Mouse (Mus musculus) spleen, adult 18-20 months (tissue): ENCODE results near the gene Fmnl1.
A peak's percentile ranks its signal among the peaks of the same experiment; 100 is the strongest.
"Not testable (repeated sequence)": the region's sequence is repeated elsewhere in the genome, so short reads cannot be mapped to it uniquely, and the experiment has no call there.

ENCODE experiments used
- DNase-seq, 2 experiments: peaks; one replicate each; pipeline ENCODE4 v3.0.0; 2022; ENCODE audit warnings: mixed read lengths in 2 of 2

Fmnl1 gene

DNA sequence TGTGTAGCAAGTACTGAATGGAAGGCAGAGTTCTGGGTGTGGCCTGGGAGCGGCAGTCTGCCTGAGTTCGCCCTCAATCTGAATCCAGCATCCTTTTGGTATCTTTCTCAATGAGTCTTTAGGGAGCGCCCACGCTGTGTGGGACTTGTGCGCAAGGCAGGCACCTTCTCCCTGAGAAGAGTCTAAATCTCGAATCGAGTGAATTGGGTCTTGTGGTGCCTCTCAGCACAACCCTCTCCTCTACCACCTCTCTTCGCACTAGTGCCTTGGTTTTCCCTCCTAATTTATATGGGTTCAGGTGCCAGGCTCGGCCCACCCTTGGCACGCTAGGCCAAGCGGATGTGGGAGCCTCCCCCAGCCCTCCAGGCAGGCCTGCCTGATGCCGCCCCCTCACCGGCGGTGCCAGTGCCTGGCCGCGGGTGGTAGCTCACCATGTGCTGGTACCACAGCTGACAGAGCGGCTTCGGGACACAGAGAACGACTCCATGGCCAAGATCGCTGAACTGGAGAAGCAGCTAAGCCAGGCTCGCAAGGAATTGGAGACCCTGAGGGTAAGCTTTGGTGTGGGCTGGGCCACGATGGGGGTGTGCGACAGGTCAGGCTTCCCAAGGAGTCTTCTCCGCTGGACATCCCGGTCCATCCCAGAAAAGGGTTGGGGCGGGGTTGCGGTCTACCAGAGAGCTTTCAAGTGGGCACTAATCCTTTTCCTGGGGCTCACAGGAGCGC lies 21.5 kb downstream of the Fmnl1 start:
- DNase-seq = no peak

DNA sequence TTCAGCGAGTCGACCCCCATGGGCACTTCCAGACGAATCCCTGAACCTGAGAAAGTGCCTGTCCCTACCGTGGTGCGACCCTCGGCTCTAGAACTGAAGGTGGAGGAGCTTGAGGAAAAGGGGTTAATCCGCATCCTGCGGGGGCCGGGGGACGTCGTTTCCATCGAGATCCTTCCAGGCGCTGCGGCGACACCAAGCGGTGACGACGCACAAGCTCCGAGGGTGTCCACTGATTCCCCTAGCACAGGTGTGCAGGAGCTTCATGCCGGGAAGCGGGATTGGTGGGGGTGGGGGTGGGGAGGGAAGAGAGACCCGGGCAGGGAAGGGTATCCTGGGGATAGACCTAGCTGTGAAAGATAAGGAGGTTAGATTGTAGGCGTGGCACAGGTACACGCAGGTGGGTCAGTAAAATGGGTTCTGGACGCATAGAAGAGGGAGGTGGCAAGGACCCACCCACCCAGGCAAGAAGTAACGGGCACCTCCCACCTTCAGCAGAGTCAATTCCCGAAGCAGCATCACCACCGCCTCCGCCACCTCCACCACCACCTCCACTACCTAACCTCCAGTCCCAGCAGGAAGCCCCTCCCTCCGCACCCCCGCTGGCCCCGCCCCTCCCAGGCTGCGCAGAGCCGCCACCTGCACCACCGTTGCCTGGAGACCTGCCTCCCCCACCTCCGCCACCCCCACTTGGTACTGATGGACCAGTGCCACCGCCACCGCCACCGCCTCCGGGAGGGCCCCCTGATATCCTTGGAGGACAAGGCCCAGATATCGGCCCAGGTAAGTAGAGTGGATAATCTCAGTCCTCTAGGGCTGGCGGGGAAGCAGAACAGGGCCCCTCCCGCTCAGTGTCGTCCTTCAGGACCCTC lies 22.3 kb downstream of the Fmnl1 start:
- DNase-seq = no peak

DNA sequence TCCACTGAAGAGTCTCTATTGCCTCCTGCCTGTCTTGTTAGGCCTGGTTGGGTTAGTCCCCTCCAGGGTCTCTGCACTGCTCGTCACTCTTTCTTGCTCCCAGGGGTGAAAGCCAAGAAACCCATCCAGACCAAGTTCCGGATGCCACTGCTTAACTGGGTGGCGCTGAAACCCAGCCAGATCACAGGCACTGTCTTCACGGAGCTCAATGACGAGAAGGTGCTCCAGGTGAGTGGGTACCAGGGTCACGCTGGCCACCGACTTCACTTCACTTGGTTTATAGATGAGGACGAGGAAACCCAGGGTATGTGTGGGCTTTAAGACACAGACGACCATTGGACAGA lies 22.9 kb downstream of the Fmnl1 start:
- no peak for DNase-seq

DNA sequence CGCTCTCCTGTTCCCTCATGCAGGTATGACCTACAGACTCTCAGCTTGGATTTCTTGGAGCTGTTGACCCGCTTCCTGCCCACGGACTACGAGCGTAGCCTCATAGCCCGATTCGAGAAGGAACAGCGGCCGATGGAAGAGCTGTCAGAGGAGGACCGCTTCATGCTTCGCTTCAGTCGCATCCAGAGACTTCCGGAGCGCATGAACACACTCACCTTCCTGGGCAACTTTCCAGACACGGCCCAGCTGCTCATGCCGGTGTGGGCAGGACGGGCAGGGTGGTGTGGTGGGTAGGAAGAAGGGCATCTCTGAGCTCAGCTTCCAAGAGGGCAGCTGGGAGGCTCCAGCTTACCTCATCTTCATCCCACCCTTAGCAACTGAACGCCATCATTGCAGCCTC lies 24.3 kb downstream of the Fmnl1 start:
- DNase-seq = no peak

DNA sequence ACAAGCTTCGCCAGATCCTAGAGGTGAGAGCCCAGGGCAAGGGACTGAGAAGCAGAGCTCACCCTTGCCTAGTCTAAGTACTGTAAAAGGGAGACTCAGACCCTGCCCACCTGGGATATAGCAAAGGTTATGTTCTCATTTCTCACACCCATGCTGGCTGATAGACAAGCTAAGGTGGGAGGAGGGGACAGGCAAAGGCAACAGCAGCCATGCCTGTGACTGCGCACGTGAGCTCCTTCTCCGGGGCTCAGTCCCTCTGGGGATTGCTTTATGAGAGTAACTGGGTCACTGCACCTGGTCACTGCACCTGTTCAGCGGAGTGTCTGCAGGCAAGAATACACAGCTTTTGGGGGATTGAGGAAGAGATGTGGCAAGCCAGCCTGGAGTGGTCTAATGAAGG lies 24.7 kb downstream of the Fmnl1 start:
- no peak for DNase-seq

DNA sequence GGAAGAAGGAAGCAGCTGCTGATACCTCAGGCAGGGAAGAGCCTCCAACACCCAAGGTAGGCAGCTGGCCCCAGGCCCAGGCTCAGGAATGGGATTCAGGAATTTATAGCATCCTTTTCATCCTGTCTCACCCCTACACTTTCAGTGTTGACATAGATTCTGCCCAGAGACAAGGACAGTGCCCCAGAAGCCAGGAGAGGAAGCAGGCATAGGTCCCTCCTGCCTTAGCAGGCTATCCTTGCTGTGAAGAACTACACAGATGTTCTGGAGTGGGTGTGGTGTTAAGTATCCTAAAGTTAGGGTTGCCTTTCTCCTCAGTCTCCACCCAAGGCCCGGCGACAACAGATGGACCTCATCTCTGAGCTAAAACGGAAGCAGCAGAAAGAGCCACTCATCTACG lies 26.4 kb downstream of the Fmnl1 start:
- no peak for DNase-seq

DNA sequence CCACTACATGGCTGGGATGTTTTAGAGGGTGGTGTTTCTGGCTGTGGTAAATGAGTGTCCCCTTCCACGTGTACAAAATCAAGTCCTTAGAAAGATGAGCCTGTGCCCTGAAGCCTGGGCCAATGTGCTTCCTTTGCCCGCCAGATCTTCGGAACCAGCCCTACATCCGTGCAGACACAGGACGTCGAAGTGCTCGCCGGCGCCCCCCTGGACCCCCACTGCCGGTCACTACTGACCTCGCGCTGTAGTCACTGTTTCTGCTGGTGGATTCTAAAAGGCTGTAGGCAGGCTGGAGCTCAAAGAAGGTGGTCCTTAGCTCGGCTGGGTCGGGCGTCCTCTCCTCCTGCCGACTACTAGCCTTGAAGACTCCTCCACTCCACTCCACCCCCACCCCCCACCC lies 27.4 kb downstream of the Fmnl1 start:
- no peak for DNase-seq

DNA sequence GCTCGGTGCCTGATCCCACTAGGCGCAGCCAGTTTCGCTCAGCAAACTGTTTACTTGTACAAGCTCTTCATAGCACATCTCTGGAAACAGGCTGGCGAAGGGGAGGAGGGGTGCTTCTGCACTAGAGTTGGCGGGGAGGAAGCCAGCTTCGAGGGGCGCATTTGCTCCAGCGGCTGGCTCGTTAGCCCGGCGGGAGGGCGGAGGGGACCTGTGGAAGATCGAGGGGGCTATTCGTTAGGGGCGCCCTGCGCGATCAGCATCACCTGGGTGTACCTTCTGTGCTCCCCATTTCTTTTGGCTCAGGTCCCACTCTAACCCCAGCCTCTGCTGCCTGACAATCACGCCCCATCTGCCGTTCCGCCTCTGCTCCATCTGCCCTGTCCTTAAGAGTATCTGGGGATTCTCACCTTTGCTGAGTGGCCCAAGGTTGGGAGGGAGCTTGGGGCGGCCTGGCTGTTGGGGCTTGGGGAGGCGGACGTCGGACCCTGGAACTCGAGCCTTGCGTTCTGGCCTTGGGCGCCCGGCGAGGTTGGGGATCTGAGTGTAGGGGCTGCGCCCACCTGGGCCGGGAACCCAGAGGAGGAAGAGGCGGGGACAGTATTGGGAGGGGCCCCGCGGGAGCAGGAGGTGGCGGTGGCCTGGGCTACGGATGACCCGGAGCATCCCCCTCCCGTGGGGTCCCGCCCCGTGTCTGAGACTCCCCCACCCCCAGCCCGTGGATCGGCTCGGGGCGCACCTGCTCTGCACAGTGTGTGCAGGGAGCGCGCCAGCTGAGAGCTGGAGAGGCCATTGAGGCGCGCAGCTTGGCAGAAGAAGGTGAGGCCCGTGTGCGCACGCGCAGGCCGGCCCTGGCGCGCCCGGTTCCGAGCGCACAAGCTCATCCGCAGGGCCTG lies 28.2 kb downstream of the Fmnl1 start:
- DNase-seq = no peak

DNA sequence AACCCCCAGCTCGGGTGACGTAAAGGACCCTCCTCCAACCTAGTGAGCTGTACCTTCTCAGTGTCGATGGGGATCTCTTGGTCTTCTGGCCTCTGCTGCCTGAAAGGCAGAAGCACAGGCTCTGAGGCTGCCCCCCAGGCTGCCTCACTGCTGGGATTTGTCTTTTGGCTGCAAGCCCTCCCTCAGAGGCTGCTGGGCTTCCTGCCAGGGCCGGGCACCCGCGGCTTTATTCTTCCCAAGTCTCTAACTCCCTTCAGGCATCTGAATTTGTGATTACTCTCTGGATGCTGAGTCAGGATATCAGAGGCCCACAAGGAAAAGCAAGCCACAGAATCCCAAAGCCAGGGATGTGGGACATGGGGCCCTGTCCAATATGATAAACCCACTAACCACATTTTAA lies 30.8 kb downstream of the Fmnl1 start:
- DNase-seq = no peak

DNA sequence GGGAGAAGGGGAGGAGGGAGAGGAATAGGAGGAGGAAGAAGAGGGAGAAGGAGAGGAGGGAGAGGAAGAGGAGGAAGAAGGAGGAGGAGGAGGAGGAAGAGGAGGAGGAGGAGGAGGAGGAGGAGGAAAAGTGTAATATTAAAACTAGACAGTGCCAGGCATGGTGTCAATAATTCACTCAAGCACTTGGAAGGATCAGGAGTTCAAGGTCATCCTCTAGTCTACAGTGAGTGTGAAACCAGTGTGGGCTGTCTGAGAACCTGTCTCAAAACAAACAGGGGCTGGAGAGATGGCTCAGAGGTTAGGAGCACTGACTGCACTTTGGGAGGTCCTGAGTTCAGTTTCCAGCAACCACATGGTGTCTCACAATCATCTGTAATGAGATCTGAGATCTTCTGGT lies 31.5 kb downstream of the Fmnl1 start:
- DNase-seq = no peak

DNA sequence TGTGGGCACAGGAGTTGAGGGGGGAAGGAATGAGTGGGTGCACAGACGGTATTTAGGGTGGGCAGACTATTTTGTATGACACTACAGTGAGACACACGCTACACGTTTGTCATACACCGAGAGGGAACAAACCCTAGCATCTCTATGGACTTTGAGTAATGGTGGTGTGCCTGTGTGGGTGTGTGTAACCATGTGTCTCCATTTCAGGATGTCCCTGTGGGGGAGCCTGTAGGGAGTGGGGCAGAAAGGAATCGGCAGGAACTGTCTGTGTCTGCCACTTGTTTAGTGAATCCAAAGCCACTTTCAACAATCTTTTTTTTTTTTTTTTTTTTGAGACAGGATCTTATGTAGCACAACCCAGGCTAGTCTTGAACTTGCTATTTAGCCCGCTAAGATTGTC lies 35.3 kb downstream of the Fmnl1 start:
- DNase-seq = no peak

DNA sequence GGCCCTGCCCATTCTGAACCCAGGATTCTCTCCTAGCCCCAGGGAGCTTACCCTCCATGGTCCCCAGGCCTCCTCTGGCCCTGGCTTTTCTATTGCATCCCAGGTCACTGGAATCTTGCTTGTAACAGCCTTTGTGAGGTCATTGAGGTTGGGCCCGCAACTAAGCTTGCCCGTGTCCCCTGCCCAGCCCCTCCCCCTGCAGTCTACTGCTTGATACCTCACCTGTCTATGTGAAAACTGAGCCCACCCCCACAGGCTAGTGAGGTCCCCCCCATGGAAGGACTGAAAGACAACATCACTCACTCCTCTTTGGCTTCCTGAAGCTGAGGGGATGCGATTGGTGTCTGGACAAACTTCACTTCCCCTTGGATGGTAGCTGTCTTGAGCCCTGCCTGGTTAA lies 37.6 kb downstream of the Fmnl1 start, which contains the start of gene 1700023F06Rik:
Gene 1700023F06Rik (minus strand): TSS at position 101 of the 400 bp plus-strand sequence.
- no peak for DNase-seq

DNA sequence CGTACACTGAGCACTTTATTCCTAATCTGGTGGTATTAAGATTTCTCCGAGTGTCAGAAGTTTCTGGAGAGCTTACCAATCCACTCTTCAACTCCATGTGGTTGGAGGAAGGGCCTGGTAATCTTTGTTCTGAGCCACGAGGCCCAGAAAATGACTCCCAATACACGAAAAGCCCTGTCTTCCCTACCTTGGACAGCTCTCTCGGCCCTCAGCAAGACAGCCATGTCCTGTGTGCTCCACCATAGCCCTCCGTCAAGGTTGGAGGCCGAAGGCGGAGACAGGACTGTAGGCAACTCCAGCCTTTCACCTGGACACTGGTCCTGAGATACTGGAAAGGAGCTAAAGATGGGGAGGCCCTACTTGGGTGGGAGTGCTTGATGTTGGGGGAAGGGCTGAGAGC lies 39.4 kb downstream of the Fmnl1 start:
- no peak for DNase-seq

DNA sequence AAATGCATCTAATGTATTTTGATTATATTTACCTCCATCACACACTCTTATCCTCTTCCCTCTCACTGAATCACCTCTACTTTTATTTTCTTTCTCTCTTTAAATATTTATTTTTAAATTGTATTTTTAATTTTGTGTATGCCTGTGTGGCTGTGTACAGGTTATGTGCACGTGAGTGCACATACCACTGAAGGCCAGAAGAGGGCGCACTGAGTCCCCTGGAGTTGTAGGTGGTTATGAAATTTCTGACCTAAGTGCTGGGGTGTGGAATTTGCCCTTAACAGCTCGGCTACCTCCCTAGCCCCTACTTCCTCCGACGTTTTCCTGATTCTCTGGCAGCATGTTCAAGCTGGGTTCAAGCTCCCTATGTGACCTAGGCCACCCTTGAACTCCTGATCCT lies 42.8 kb downstream of the Fmnl1 start:
- no peak for DNase-seq

DNA sequence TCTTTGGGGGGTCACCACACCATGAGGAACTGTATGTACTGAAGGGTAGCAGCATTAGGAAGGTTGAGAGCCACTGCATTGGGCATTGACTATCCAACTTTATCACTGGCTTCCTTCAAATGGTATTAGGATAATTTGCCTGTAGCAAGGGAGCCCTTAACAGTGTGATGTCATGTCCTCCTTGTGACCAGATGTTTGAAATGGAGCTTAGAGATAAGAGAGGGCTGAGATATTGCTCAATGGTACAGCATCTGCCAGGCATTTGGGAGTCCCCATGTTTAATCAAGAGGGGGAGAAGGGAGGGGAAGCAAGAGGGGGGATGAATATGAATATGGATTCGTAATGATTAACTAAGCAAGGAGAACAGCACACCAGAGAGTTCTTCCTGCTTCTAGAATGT lies 44.4 kb downstream of the Fmnl1 start:
- DNase-seq = no peak

DNA sequence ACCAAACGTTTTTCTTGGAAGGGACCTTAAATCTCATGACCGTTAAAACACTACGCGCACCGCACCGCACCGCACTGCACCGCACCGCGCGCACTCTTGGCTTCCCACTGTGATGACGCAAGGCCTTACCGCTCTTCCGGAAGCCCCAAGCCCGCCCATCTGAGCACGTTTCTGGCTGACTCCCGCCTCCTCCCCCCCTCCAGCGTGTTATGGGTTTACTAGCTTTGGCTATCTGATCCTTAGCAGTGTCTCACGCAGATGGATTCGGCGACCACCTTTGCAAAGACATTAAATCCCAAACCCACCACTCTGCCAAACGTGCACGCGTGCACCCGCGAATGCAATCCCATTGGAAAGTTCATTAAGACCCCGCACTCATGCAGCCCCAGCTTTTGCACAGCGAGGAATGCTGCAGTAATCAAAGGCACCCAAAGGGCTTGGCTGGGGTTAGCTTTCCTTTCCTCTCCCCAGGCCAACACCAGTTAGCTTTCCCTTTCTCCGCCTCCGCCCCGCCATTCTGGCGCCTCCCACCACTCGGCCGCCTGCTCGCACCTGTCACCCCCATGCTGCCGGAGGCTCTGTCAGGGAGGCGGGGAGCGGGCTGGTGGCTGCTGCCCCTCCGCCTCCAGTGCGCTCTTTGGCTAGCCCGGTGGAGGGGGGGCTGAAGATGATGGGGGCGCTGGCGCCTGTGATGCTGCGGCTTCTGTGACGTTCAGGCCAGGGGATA lies 47.0 kb downstream of the Fmnl1 start, which contains the start of gene Spata32:
Gene Spata32 (minus strand): TSS at position 643 of the 727 bp plus-strand sequence.
- DNase-seq = peak; percentile 34 to 53

DNA sequence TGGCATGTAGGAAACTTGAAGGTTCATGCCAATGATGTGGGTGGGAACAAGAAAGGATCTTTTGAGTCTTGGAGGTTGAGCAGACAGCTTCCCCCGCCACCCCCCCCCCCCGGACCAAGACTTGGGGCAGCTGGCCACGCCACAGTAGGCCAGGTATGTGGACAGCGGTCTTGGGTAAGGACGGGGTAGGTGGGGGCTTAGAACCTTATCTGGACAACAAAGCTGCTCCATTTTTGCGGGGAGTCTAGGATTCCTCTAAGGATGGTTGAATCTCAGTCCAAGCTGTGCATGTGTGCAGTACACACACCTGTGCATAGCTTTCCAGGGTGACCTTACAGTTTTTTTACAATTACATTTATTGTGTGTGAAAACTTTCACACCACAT lies 47.6 kb downstream of the Fmnl1 start:
- DNase-seq = no peak

DNA sequence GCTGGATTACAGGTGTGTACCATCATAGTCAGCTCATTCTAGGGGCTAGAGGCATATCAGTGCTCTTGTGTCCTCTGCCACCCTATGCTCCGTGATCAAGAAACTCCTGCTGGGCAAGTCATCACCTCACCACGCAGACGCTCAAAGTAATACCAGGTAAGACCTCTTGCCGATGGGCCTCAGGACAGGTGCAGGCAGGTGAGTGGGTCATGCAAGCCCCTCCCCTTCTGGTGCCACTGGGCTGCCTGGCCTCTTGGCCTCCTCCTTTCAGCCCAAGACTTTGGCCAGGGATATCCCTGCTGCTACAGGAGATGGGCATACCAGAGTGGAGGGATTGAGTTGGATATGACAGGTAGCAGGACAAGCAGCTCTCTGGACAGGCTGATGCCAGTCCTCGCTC lies 48.4 kb downstream of the Fmnl1 start:
- no peak for DNase-seq

DNA sequence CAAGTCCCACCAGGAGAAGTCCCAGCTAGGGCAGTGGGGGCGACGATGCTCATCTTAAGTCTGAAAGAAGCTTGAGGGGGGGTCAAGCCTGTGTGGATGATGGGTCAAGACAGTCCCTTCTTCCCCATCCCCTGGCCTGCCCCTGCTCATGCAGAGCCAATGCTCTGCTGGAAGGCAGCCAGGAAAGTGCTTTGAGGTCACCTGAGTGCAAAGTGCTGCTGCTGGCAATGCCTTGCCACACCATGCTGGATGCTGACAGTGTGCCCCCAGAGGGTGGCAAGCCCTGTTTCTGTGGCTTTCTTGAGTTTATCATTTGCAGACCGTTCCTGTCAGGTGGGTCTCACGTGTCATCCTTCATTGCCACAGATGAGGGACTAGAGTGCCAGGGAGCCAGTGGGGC lies 49.1 kb downstream of the Fmnl1 start:
- DNase-seq = no peak

DNA sequence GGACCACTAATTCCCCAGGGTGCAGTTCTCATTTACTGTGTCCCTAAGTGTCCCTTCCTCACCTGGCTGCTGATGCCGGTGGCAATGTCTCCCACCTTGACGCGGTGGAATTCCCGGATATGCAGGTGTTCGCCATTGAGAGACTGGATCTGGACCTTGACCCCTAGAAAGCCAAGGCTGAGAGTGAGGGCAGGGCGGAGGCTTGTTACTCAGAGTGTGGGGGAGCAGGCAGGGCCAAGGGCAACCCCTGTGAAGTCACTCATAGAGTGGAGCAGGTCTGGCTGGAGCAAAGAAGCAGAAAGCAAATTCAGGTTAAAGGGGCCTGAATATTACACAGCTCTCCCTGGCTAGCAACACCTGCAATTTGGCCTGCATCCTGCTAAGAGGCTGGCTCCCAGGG lies 50.5 kb downstream of the Fmnl1 start:
- DNase-seq = no peak

DNA sequence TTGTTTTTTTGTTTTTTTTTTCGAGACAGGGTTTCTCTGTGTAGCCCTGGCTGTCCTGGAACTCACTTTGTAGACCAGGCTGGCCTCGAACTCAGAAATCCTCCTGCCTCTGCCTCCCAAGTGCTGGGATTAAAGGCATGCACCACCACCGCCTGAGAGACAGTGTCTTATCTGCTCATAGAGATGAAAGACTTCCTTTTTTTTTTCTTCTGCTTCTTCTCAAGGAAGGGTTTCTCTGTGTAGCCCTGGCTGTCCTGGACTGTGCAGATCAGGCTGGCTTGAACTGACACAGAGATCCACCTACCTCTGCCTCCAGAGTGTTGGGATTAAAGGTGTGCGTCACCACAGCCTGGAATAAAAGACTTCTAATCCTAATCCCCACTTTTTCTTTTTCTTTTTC lies 51.8 kb downstream of the Fmnl1 start:
- not testable (repeated sequence) for DNase-seq

DNA sequence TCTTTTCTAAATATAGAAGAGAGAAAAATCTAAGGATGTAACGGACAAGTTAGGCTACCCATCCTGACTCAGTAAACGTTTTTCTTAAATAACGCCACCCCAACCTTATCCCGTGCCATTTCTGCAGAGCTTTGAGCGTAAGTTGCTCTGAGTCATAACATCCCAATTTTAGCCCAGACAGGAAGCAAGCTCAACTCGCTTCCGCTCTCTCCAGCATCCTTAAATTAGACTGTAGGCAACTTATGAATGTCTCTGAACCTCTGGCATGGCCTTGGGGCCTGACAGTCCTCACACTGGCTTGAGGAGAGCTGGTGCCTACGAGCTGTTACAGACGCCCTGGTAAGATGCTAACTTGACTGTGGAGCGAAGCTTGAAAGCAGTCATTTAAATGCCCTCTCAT lies 52.5 kb downstream of the Fmnl1 start:
- DNase-seq = no peak
